Mouse (Mus musculus): ENCODE results near the gene Trim45.

Trim45 gene

DNA sequence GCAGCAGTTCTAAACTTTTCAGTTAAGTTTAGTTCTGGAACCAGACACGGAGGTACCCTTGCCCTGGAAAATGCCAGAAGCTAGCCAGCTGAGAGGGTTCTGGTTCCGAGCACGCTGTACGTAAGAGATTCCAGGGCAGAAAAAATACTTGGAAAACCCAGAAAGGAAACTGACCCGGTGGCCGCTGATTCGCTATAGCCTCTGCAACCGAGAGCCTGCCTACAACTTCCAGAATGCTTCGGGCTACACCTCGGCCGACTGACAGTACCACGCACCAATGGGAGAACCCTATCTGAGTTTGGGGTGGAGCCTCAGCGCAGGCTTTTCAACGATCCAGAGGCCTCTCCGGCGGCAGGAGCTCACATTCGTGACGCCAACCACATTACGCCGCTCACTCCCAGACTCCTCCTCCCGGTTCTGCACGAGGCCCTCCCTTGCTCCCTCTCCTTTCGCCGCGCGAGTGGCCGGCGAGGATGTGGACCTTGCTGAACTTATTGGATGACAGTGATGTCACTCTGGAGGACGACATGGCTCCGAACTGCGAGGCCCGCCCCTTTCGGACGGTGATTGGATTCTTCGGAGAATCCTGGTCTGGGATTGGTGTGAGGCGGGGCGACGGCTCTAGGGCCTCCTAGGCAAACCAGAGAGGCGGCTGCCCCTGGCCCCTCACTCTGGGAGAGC lies at the start of gene Trim45:
Trim45 (plus strand) TSS at position 378 of the 681 bp plus-strand sequence.
- DNase-seq (ENCODE audit: low read depth, low spot score): peak; percentile 95

DNA sequence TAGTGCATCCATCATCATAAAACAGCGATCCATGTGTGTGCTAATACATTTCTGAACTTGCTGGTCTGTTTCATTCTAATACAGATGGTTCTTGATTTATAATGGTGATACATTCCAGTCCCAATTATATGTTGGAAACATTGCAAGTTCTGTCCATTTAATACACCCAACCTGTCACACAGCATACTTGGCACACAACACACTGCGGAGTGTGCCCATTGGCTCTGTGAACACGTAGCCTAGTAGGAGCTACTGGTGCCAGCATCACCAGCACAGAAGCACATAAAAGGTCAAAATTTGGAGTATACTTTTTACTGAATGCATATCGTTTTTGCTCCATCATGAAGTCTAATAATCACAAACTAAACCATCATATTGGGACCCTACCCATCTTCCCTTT lies 44.9 kb upstream of the Trim45 start:
- DNase-seq (ENCODE audit: low read depth, low spot score): no peak

DNA sequence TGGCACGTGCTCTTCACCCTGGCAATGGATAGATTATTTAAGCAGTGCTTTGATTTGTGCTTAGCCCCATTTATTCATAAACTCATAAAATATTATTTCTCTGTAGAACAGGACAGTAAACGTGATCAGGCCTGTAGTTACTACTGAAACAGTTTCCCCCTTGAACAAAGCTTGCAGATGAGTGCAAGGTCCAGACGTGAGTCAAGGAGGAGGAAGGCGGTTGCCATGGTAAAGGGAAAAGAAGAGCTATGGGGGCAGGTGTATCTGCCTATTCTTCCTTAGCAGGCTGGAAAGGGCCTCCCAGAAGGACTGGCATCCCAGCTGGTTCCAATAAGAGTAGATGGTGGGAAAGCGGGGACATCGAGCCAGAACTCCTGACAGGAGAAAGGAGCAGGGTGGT lies 40.6 kb upstream of the Trim45 start:
- DNase-seq (ENCODE audit: low read depth, low spot score): no peak

DNA sequence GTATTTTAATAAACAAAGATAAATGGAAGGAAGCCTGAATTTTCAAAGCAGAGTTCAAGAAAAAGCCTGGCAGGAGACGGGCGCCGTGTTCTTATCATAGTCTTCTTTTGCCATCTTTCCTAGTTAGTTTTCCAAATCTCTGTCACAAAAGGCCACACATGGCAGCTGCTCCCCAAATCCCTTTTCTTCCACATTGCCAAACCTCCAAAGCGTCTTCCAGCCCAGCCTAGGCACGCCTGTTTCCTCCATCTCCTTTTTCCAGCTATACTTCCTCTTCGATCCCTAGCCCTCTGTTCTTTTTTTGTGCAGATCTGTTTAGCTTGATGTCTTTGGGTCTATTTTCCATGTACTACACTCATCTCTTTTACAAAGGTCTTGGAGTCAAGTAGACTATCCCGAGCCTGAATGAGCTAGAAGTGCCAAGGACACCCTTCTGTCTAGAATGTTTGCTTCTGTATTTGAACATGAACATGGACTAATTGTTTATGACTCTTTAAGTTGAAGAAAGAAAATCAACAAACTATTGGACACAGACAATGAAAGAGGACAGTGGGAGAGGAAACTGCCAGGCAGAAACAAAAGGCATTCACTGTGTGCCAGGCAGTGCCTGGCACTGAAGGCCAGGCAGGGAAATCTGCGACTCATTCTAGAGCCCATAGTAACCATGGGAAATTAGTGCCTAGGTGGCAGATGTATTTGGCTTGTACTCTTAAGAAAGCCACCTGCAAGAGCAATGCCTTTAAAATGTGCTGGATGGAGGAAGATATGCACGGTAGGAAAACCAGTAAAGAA lies 40.0 kb upstream of the Trim45 start:
- no peak for DNase-seq (ENCODE audit: low read depth, low spot score)

DNA sequence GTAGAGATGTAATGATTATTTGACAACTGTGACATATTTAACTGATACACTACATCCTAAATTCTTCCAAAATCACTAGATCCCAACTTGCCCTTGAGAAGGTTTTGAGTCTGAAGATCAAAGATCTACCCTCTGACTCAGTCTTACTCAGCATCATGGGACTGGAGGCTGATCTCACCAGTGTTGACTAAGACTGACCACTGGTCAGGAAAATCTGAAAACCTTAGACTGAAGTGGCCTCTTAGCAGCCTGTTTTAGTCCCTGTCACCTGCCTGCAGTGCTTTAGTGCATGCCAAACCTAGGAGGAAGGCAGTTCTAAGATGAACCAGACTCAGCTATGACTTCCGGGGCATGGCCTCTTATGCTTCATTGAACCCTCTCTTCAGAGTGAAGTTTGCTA lies 32.8 kb upstream of the Trim45 start:
- no peak for DNase-seq (ENCODE audit: low read depth, low spot score)

DNA sequence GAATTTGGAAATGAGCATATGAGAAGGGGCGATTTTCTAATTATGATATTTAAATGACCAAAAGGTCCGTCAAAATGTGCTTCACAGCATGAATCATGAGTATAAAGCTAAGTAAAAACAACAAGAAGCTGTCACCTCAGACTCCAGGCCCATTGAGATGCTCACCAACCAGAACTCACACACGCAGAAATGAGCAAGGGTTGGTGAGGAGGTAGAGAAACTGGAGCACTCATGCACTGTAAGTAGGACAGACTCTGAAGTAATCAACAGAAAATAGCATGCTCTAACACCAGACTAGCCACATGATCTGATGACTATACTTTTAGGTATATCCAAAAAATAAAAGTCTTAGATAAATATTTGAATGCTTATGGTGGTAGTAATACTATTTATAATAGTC lies 31.6 kb upstream of the Trim45 start:
- no peak for DNase-seq (ENCODE audit: low read depth, low spot score)

DNA sequence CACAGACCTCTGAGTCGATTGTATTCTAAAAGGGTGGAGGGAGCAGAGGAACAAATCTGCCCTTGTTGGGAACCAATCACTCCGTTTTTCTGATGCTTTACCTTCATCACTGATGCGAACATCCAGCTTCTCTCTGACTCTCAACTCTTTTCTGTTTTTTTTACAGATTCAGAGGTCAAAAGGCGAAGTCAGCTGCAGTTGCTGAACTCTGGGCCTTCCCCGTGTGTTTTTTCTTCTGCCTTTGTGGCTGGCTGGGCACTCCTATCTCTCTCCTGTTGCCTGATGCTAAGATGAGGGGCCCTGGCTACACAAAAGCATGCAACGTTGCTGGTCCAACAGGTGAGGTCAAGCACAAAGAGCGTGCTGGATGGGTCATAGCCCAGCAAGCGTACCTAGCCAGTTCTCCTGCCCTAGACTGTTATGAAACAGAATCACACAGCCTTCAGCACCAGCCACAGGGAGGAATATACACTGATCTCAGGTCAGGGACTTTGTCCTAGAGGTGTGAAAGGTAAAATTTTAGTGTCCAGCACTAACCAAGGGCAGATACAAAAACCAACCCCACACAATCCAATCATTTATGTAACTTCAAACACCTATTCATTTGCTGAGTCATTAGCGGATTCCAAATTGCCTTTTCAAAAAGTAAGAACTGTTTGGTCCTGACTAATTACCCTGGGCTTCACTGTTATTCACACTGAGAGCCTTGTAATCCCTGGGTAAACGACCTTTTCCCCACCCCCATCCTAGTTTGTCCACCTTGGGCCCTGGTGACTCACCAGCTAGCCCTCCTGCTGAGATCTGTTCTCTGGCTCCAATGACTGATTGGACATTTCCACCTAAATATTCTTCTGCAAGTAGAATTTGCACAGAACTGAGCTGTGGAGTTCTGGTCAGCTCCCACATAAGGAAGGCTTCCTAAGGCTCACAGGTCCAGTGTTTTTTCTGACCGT lies 29.3 kb upstream of the Trim45 start:
- DNase-seq (ENCODE audit: low read depth, low spot score): no peak

DNA sequence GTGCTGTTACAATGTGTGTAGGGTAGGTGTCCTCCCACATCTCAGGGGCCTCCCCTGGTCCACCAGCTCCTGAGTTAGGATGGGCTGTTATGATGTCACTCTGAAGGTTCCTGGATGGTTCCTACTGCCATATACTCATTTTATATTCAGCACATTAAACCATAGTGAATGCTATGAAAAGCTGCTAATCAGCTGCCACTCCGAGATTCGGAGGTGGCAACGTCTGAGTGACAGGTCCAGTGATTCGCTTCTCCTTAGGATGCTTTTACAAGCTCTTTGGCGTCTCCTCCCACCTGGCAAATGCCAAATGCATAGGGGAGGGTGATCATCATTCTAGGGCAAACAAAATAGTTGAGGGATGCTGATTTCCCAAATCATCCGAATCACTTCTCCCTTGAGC lies 26.5 kb upstream of the Trim45 start:
- DNase-seq (ENCODE audit: low read depth, low spot score): no peak

DNA sequence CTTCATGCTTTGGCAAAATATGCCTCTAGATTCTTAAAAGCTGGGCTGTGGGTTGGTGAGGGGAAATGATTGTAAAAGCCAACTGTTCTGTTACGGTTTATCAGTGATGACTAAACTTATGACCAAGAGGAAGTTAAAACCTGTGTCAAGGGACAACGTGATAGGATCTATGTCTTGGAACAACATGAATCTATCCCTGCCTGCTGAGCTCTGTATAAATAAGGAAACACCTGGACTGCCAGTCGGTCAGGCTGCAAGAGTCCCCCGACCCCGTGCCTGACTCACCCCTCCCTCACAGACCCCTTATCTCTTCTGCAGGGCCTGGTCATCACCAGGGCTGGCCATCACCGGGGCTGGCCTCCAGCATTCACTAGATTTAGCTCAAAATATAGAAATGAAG lies 15.9 kb upstream of the Trim45 start:
- no peak for DNase-seq (ENCODE audit: low read depth, low spot score)

DNA sequence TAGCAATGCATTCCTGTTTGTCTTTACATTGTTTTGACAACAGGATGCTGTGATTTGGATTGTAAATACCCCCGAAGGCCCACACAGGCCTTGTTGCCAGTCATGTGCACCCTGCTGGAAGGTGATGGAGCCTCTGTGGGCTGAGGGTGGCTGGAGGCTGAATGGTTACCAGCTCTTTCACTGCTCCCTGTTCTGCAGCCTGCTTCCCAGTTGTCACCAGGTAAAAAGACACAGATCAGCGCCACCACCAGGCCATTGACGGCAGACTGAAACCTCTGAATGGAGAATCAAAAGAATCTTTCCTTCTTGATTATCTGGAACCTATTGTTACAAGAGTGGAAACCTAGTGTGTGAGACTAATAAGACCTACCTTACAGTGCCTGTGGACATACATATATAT lies 15.1 kb upstream of the Trim45 start:
- DNase-seq (ENCODE audit: low read depth, low spot score): no peak

DNA sequence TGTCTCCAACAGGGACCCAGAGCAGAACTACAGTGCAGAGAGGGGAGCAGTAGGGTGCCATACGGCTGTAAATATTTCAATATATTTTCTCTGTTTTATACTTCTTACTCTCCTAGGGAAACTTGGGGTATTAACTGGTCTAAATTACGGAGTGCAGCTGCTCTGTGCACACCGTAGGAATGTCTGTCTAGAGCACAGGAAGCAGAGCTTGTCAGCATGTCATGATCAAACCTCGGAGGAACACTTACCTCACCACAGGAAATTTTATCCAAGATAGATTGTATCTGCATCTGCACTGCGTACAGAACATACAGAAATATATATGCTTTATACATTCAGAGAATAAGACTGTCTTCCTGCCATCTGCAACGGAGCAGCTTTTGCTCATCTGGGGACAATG lies 13.4 kb upstream of the Trim45 start:
- no peak for DNase-seq (ENCODE audit: low read depth, low spot score)

DNA sequence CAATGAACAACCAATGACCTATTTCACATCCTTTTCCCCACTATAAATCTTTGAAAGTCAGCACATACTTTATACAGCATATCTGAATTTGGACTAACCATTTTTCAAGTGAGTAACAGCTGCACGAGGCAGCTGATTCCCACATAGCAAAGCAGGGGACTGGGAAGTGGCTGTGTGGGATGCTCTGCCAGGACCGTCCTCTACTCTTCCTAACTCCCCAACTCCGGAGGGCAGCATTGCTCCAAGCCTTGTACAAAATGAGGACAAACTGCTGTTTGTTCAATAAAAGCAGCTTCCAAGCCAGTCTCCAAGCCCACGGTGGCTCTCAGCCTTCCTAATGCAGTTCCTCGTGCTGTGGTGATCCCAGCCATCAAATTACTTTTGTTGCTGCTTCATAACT lies 11.4 kb upstream of the Trim45 start:
- DNase-seq (ENCODE audit: low read depth, low spot score): no peak

DNA sequence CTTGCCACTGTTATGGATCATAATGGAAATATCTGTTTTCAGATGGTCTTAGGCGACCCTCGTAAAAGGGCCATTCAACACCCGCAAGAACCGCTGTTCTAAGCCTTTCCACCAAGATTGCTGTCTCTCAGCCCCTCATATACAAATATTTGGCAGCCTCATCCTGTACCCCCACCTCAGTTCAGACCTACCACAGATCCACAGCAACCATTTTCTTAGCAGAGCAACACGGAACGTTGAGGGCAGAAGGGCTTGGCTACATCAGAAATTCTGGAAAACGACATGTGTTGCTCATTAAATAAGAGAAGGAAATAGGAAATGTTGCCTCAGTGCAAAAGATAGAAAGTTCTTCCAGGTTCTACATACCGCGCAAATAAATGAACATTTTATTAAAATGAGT lies 11.0 kb upstream of the Trim45 start:
- DNase-seq (ENCODE audit: low read depth, low spot score): no peak

DNA sequence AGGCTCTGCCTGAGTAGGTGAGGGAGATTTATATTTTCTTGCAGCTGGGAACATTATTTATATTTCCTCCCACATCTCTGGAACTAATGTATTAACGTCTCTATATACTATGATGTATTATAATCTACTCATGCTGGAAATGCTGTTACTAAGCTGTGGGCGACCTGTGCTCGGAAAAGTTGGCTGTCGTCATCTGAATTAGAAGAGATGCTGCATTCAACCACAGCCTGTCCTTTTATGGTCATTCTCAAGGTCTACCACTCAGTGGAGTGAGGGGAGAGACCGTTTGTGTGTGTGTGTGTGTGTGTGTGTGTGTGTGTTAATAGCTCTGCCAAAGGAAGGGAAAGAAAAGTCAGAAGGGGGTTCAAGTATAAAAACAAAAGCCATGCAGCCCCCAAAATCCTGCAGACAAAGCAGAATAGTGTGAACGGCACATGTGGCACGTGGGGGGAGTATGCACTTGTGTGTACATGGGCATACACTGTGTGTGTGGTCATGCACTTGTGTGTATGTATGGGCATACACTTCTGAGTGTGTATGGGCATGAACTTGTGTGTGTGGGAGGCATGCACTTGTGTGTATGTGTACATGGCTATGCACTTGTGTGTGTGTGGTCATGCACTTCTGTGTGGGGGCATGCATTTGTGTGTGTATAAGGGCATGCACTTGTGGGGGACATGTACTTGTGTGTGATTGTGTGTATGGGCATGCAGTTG lies 10.3 kb upstream of the Trim45 start:
- no peak for DNase-seq (ENCODE audit: low read depth, low spot score)

DNA sequence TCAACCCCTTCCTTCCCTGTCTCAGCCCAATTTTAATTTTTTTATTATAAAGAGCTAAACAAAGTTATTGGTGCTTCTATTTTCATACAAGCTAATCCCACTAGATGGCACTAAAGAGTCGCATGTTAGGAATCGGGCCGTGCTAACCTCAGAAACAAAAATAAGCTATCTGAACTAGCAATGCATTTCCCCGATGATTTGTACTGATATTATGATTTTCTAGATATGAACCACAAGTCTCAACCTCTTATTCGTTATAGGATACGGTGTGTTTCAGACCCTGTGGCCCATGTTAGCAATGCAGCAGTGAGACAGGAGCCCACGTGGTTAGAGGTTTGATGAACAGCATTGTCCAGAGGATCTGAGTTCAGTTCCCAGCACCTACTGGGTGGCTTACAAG lies 5.2 kb upstream of the Trim45 start:
- DNase-seq (ENCODE audit: low read depth, low spot score): no peak

DNA sequence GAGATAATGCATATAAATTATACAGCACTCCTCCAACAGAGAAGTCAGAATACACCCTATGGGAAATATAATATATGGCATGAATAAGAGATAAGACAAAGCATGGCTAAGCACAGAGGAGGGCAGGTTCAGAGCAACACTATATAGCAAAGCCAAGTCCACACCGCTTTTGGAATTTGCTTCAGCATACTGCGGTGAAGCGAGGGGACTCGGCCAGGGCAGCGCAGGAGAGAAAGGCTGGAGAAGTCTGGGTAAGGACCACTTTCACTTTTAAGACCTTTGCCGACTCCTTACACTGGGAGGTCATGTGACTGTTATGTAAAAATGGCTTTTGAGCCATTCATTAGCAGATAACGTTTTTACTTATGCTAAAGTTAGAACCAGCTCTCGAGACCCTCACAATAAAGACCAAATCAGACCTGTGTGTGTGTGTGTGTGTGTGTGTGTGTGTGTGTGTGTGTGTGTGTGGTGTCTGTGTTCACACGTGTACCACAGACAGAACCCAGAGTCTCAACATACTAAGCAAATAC lies 1.3 kb upstream of the Trim45 start:
- no peak for DNase-seq (ENCODE audit: low read depth, low spot score)

DNA sequence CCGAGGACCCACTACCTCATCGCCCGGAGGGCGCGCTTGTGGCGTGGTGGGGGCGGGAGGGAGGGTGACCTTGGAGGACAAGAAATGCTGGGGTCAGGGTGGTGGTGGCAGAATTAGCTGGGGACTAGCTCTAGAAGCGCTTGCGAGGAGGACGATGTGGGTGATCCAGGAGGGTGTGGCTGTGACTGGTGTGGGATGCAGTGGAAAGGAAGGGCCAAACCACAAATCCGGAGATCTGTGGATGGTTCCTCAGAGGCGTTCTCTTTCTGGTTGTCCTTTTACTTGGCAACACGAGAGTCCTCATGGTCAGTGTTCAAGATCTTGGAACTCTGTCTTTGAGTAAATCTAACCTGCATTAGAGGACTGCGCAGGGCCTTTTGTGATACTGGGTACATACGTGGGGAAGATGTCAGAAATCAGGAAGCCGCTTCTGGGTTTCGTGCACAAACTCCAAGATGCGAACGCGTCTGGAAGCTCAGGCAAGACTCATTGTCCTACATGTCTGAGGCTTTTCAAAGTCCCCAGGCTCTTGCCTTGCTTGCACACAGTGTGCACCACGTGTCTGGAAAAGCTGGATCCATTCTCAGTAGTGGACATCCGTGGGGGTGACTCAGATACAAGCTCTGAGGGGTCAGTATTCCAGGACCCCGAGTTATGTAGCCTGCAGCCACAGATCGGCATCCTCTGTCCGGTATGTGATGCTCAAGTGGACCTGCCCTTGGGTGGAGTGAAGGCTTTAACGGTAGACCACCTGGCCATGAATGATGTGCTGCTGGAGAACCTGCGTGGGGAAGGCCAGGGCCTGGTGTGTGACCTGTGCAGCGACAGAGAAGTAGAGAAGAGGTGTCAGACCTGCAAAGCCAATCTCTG lies 739 bp downstream of the Trim45 start:
- no peak for DNase-seq (ENCODE audit: low read depth, low spot score)

DNA sequence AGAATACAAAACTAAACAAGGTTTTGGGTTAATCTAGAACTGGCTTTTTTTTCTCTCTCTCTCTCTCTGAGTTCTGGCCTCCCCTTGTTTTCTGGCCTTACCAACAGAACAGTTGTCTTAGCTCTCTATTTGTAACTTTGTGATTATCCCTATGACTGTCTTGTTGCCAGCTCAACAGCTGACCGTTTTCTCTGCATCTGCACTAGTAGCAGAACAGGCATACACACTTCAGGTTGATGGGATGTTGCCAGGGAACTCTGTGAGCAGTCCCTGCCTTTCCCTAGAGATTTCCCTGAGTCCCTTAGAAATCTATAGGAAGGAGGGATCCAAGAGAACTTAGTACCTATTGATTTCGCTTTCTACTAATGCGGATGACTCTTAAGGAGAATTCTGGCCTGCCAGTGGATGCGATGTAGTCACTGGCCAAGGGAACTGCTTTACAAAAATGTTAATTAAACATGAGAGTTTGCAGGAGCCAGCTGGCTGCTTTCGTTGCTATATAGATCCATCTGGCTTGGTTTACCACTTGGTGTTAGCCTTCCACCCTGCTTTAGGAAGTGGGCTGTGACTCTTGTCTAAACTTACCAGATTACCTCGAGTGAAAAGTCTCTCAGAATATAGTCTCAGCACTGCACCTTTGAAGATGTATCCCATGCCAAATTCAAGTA lies 2.2 kb downstream of the Trim45 start:
- no peak for DNase-seq (ENCODE audit: low read depth, low spot score)

DNA sequence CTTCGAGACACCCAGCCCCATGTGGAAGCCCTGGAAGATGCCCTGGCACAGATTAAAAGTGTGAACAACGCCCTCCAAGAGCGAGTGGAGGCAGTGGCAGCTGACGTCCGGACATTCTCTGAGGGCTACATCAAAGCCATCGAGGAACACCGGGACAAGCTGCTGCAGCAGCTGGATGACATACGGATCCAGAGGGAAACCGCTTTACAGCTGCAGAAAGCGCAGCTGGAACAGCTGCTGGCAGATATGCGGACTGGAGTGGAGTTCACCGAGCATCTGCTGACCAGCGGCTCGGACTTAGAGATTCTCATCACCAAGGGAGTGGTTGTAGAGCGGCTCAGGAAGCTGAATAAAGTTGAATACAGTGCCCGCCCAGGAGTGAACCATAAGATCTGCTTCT lies 3.2 kb downstream of the Trim45 start:
- no peak for DNase-seq (ENCODE audit: low read depth, low spot score)

Measured in WW6 (cell line).